Mouse (Mus musculus) granulocyte monocyte progenitor cell, adult 5-6 weeks (primary cell): ENCODE data around the gene Hnrnpk. TPM values are rescaled to one million over a fixed set of nuclear protein-coding genes. Genes with fewer than 3 reads are reported as not detected.
"Not testable (repeated sequence)": the region's sequence is repeated elsewhere in the genome, so short reads cannot be mapped to it uniquely, and the experiment has no call there.

Experiments used
- ATAC-seq: replicated peaks from 2 replicates; pipeline ENCODE4 v1.8.0; 2016; ENCODE audit warnings: mild to moderate bottlenecking, moderate TSS enrichment, inconsistent platforms; ENCODE audit not compliant: poor library complexity, severe bottlenecking
- total RNA-seq, 2 experiments: library from RNA; stranded (forward) in 1 of 2; stranded (reverse) in 1 of 2; fragments of 200-712, 200-1000 nt in 1 of 2; fragments of >200 nt in 1 of 2; fragmentation: Nextera tagmentation in 1 of 2; gene quantifications; 2 replicates each; pipeline ENCODE4 v1.2.3; 2014 to 2017

Gene Hnrnpk
- total RNA-seq, 2 experiments from 2014 or later = 806 to 2,102 TPM

DNA sequence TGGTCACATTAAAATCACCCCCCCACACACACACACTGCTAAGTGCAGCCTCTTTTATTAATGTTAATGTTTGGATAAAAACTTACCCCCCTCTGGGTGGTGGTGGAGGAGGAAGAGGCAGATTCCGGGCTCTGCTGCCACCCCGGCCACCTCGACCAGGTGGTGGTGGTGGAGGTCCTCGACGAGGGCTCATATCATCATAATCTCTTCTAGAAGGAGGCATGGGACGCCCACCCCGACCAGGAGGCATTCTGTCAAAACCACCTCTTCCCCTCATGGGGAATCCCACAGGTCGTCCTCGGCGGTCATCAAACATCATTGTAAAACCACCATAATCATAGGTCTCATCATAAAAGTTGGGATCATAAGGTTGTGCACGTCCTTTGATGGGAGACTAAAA is 8.8 kb downstream of the Hnrnpk start:
- ATAC-seq = not testable (repeated sequence)

DNA sequence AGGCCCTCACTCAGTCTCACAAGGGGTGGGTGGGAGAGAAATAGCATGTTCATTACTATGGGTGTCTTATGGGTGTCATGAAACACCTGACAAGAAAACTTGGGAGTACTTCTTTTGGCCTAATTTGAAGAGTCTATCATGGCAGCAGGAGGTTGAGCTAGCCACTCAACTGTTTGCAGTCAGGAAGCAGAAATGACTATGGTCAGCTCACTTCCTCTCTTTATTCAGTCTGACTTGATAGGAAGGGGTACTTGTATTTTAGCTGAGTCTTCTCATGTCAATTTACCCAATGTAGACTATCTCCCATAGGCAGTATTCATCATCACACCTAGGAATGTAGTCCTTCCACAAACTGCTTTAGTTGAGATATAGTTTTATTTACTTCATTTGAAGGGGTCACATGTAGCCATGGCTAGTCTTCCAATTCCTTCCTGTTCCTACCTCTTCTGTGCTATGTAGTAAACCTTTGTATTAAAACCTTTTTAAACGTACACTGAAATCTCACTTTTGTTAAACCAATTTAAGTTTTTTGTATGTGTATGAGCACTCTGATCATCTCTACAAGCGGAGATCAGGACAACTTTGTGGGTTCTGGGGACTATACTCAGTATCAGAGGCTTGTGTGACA is 13.7 kb downstream of the Hnrnpk start:
- peak; percentile 29 for ATAC-seq

- ATAC-seq = no peak
These were observed 14.8 kb downstream of the Hnrnpk start for GRCm38 (mm10) chr13:58388379-58388778.

DNA sequence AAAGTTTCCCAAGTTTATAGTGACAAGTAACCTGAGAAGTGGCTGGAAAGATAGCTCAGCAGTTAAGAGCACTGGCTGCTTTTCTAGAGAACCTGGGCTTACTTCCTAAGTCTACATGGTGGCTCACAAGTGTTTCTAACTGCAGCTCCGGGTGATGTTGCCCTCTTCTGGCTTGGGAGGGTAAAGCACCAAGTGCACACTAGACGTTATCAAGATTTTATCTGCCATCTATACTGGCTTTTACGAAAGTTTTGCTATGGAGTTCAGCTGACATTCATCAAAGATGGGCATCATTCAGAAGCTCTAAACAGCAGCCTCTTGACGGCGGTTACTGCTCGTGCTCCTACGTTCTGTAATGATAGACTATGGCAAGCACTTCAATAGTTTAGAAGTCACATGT is 15.2 kb downstream of the Hnrnpk start:
- ATAC-seq = peak; percentile 54

GRCm38 (mm10) chr13:58385547-58385920 is 17.6 kb downstream of the Hnrnpk start:
- ATAC-seq = no peak

DNA sequence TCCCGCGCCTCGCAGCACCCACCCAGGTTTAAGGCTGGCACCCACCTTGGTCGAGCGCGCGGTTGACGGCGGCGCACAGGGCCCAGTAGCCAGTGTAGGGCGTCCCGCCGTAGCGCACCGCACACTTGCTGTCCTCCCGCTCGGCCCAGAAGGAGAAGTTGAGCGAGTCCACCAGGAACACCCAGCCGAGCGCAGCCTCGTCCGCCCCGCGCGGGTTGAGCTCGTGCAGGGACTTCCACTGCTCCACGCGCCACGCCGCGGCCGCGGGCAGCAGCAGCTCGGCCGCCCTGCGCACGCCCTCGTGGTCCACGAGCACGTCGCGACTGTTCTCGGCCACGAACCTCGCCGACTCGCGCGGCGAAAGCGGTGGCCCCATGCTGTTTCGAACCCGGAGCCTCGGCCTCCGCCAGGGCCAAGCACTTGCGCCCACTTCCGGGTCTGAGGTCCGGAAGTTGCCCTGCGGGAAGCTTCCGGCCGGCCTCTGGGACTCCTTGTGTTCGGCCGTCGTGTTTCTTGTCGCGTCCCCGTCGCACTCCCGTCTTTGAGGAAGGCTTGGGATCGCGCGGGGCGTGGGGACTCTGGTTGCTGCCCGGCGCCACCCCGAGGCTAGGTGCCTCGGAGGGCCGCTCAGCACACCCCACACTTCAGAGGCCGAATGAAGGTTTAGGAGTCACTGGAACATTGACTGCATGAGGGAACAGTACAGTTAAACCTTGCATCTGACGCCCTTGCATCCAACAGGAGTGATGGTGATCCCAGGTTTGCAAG is 18.2 kb downstream of the Hnrnpk start, which contains the start of gene 2210016F16Rik:
Gene 2210016F16Rik (minus strand): TSS at position 447 of the 768 bp plus-strand sequence.
- ATAC-seq = peak; percentile 63

- ATAC-seq = no peak
These were observed 18.8 kb downstream of the Hnrnpk start for GRCm38 (mm10) chr13:58384371-58384770.

DNA sequence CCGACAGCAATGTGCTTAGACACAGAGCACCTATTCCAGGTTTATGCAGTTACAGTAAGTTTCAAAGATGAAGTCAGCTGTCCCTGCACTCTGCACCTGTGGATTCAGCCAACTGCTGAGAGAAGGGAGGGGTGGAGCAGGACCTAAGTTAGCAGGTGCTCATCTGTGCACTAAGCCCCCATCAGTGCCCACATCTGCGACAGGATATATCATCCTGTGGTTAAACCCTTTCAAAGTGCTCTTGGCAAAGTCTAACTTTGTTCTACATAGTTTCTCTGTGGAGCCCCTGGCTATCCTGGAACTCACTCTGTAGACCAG is 30.0 kb downstream of the Hnrnpk start:
- ATAC-seq = no peak

GRCm38 (mm10) chr13:58372278-58373152 is 30.6 kb downstream of the Hnrnpk start:
- no peak for ATAC-seq

- no peak for ATAC-seq
These were observed 34.3 kb downstream of the Hnrnpk start for GRCm38 (mm10) chr13:58368835-58369234.

GRCm38 (mm10) chr13:58367641-58368040 is 35.5 kb downstream of the Hnrnpk start:
- no peak for ATAC-seq

- peak; percentile 70 for ATAC-seq
These were observed 36.8 kb downstream of the Hnrnpk start for GRCm38 (mm10) chr13:58366373-58366772.

DNA sequence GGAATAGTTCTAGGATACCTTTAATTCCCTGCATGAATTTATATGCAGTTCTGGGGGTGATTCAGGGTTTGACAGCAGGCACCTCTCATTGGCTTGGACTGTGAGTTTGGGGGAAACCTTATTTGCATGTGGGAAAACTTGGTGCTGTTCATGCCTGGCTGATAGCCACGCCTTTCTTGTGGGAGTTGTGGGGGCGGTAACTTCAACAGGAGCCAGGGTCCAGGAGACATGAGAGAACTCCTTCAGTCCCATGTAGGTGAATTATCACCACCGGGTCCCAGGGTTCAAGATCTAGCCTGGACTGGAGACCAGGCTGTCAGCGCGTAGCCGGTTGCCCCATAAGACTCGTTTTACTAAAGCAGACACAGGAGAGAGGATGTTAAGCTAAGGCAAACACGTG is 38.0 kb downstream of the Hnrnpk start:
- not testable (repeated sequence) for ATAC-seq

DNA sequence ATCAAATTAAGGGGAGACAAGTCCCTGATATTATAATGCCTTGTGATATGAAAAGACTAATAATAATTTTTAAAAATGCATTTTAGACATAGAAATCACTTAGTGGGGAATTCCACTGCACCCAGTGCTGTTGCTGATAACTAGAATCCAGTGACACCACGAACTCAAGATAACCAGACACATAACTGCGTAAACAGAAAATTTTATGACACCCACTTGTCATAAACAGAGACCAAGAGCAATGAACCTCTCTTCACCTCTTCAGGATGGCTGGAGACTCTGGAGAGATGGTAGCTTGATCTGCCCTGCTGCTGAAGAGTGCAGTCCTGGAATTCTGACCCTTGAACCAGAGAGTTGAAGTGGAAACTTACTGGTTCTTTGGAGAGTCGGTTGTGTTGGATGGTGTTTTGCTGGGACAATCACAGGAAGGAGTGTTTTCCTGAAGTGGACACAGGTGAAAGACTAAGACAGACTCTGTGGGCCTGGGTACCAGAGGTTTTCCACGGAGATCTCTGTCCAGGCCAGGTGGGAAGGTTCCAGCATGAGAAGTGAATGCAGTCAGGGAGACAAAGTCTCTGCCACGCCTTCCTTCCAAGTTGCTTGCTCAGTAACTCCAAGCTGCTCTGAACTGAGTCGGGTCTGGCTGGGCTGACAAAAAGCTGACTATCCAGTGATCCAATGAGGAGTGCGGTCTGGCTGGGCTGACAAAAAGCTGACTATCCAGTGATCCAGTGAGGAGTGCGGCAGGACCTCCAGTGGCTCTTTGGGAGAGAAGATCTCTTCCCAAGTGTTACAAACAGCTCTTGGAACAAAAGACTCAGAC is 38.6 kb downstream of the Hnrnpk start:
- no peak for ATAC-seq

DNA sequence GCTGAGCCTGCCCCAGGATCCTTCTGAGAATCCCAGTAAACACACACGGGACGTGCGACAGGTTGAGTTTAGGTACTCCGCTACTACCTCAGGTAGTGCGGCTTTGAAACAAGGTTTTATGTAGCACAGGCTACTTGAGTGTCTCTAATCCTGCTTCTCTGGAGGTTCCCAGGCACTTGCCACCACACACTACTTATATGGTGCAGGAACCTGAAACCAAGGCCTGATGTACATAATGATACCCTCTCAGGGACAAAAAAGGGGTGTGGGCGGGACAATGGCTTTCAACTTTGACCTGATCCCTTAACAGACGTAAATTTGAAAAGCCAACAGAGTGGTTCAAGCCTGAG is 43.9 kb downstream of the Hnrnpk start:
- peak; percentile 64 for ATAC-seq

DNA sequence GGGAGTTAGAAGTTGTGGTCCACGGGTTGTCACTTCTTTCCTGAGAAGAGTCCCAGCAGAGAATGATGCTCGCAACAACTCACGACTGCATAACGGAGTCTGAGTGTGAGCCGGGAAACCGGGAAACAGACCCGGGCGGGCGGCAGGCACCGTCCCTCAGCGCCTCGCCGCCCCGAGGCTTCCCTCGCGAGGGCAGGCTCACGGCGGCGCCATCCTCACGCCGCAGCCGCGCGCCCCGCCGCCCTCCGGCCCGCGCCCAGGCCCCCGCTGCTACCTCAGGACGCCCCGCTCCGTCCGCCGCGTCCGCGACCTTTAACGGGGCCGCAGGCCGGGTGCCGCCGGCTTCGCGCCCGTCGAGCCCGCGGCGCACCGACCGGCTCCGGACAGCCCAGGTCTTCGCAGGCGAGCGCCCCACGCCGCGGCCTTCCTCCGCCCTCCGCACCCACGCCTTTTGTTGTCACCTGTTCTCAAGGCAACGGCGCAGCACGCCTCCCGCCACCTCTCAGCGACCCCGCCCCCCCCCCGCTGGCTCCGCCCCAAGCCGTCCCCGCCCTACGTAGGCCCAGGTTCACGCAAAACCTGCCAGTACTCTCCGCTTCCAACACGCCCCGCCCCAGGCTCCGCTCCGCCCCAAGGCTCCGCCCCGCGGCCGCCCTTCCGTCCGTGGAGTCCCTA is 44.4 kb downstream of the Hnrnpk start, which contains the start of gene Kif27:
Gene Kif27 (minus strand): TSS at position 494 of the 675 bp plus-strand sequence.
- ATAC-seq = peak; percentile 99

DNA sequence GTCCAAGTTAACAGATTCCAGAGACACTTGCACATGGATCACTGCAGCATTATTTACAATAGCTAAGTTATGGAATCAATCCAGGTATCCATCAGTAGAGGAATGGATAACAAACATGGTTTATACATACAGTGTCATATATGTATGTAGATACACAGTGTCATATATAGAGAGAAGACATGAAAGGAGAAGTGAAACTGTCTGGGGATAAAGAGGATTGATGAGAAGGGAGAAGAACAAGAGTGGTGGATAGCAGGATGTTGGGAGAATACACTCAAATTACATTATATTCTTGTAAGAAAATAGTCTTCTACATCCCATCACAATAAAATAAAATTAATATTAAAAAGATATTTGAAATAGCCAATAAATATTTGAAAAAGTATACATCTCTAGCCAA is 50.1 kb downstream of the Hnrnpk start:
- peak; percentile 69; the same call in 1 of the 2 replicates for ATAC-seq

GRCm38 (mm10) chr13:58350606-58351005 is 52.5 kb downstream of the Hnrnpk start:
- ATAC-seq = no peak

DNA sequence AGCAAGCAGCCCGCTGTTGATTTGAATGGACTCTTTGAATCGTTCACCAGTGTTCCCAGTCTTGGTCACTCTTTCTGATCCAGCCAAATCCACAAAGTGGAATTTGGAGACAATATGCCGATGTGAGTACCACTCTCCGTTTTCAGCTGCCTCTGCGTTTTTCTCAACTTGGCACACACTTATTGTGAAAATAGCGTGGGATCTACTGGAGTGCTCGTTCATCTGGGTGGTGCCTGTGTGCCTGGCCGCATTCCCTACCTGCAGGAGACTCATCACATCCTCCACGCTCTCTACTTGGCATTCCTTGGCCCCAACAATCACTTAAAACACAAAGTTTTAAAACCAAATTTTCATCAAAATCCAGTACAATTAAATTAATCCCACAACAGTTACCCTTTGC is 58.6 kb downstream of the Hnrnpk start:
- no peak for ATAC-seq
